Mouse (Mus musculus): Measurements from ENCODE around the gene Nup107. TPM values are rescaled to one million over a fixed set of nuclear protein-coding genes. Genes with fewer than 3 reads are reported as not detected.

The Nup107 gene
- polyA plus RNA-seq, 1 experiment from 2014 or later = 55.1 TPM

- Histone ChIP-seq H3K27me3 (ENCODE audit: control insufficient read depth, insufficient read depth, low read length) (no peaks in the 10 kb centered on the region), H3K4me2 (ENCODE audit: low read depth, low read length) (no peak overlapping the region), H3K27ac (ENCODE audit: low read length) (no peak overlapping the region), H3K4me1 (ENCODE audit: control insufficient read depth, insufficient read depth, low read length) (no peaks in the 10 kb centered on the region), H3K9ac (ENCODE audit: low read length) (no peak overlapping the region), H3K4me3 (ENCODE audit: low read length) (no peak overlapping the region), H3K9me3 (replicated peaks; ENCODE audit: control insufficient read depth, low read length) (no peaks in the 10 kb centered on the region), H3K36me3 (ENCODE audit: control insufficient read depth, insufficient read depth) (peaks cover 59% of the 10 kb centered on the region)
- ATAC-seq (replicated peaks; ENCODE audit: extremely low read depth, insufficient read depth, low FRiP score) = no peak
- 96% methylated on average over 3 of the region's 3 CpGs for WGBS
Measured at GRCm38 (mm10) chr10:117777103-117777470, 15.4 kb downstream of the Nup107 start.

GRCm38 (mm10) chr10:117776281-117777102 lies 16.0 kb downstream of the Nup107 start:
- Histone ChIP-seq H3K4me1 (ENCODE audit: control insufficient read depth, insufficient read depth, low read length) (no peaks in the 10 kb centered on the region), H3K36me3 (ENCODE audit: control insufficient read depth, insufficient read depth) (peaks cover 57% of the 10 kb centered on the region)
- WGBS = 68% methylated on average over 12 of the region's 12 CpGs

GRCm38 (mm10) chr10:117775401-117776144 lies 16.9 kb downstream of the Nup107 start:
- Histone ChIP-seq H3K9me3 (replicated peaks; ENCODE audit: control insufficient read depth, low read length) (no peaks in the 10 kb centered on the region), H3K4me1 (ENCODE audit: control insufficient read depth, insufficient read depth, low read length) (no peaks in the 10 kb centered on the region), H3K27me3 (ENCODE audit: control insufficient read depth, insufficient read depth, low read length) (no peaks in the 10 kb centered on the region), H3K36me3 (ENCODE audit: control insufficient read depth, insufficient read depth) (peaks cover 54% of the 10 kb centered on the region), H3K4me2 (ENCODE audit: low read depth, low read length) (no peak overlapping the region), H3K9ac (ENCODE audit: low read length) (no peak overlapping the region), H3K4me3 (ENCODE audit: low read length) (no peak overlapping the region), H3K27ac (ENCODE audit: low read length) (no peak overlapping the region)
- no peak for ATAC-seq (replicated peaks; ENCODE audit: extremely low read depth, insufficient read depth, low FRiP score)
- WGBS = 83% methylated on average over 6 of the region's 6 CpGs

More at GRCm38 (mm10) chr10:117776281-117777102, 16.0 kb downstream of the Nup107 start:
- Histone ChIP-seq H3K9ac (ENCODE audit: low read length) (no peak overlapping the region), H3K27ac (ENCODE audit: low read length) (no peak overlapping the region), H3K4me2 (ENCODE audit: low read depth, low read length) (no peak overlapping the region), H3K9me3 (replicated peaks; ENCODE audit: control insufficient read depth, low read length) (no peaks in the 10 kb centered on the region), H3K27me3 (ENCODE audit: control insufficient read depth, insufficient read depth, low read length) (no peaks in the 10 kb centered on the region), H3K4me3 (ENCODE audit: low read length) (no peak overlapping the region)
- ATAC-seq (replicated peaks; ENCODE audit: extremely low read depth, insufficient read depth, low FRiP score) = no peak

- H3K27ac ChIP-seq (ENCODE audit: low read length) = no peak overlapping the region
- peaks cover 56% of the 10 kb centered on the region for H3K36me3 ChIP-seq (ENCODE audit: control insufficient read depth, insufficient read depth)
- H3K4me1 ChIP-seq (ENCODE audit: control insufficient read depth, insufficient read depth, low read length) = no peaks in the 10 kb centered on the region
- ATAC-seq (replicated peaks; ENCODE audit: extremely low read depth, insufficient read depth, low FRiP score) = no peak
- 87% methylated on average over 1 of the region's 1 CpGs for WGBS
- no peak overlapping the region for H3K4me2 ChIP-seq (ENCODE audit: low read depth, low read length)
- H3K9ac ChIP-seq (ENCODE audit: low read length) = no peak overlapping the region
- H3K27me3 ChIP-seq (ENCODE audit: control insufficient read depth, insufficient read depth, low read length) = no peaks in the 10 kb centered on the region
- H3K9me3 ChIP-seq (replicated peaks; ENCODE audit: control insufficient read depth, low read length) = no peaks in the 10 kb centered on the region
- no peak overlapping the region for H3K4me3 ChIP-seq (ENCODE audit: low read length)
Measured at GRCm38 (mm10) chr10:117774817-117775120, 17.7 kb downstream of the Nup107 start.

- Histone ChIP-seq H3K4me1 (ENCODE audit: control insufficient read depth, insufficient read depth, low read length) (no peaks in the 10 kb centered on the region), H3K4me2 (ENCODE audit: low read depth, low read length) (no peak overlapping the region), H3K36me3 (ENCODE audit: control insufficient read depth, insufficient read depth) (peaks cover 57% of the 10 kb centered on the region), H3K4me3 (ENCODE audit: low read length) (no peak overlapping the region), H3K9me3 (replicated peaks; ENCODE audit: control insufficient read depth, low read length) (no peaks in the 10 kb centered on the region), H3K27me3 (ENCODE audit: control insufficient read depth, insufficient read depth, low read length) (no peaks in the 10 kb centered on the region), H3K9ac (ENCODE audit: low read length) (no peak overlapping the region), H3K27ac (ENCODE audit: low read length) (no peak overlapping the region)
- ATAC-seq (replicated peaks; ENCODE audit: extremely low read depth, insufficient read depth, low FRiP score) = no peak
- WGBS = 93% methylated on average over 22 of the region's 22 CpGs
Measured at GRCm38 (mm10) chr10:117774011-117774816, 18.3 kb downstream of the Nup107 start.

GRCm38 (mm10) chr10:117773106-117773720 lies 19.3 kb downstream of the Nup107 start:
- ATAC-seq (replicated peaks; ENCODE audit: extremely low read depth, insufficient read depth, low FRiP score) = no peak
- Histone ChIP-seq H3K4me2 (ENCODE audit: low read depth, low read length) (no peak overlapping the region), H3K4me3 (ENCODE audit: low read length) (no peak overlapping the region), H3K27me3 (ENCODE audit: control insufficient read depth, insufficient read depth, low read length) (no peaks in the 10 kb centered on the region), H3K9me3 (replicated peaks; ENCODE audit: control insufficient read depth, low read length) (no peaks in the 10 kb centered on the region), H3K27ac (ENCODE audit: low read length) (no peak overlapping the region), H3K9ac (ENCODE audit: low read length) (no peak overlapping the region), H3K4me1 (ENCODE audit: control insufficient read depth, insufficient read depth, low read length) (no peaks in the 10 kb centered on the region), H3K36me3 (ENCODE audit: control insufficient read depth, insufficient read depth) (peaks cover 58% of the 10 kb centered on the region)
- WGBS = 93% methylated on average over 7 of the region's 7 CpGs

- Histone ChIP-seq H3K4me2 (ENCODE audit: low read depth, low read length) (no peak overlapping the region), H3K4me3 (ENCODE audit: low read length) (no peak overlapping the region), H3K9me3 (replicated peaks; ENCODE audit: control insufficient read depth, low read length) (no peaks in the 10 kb centered on the region), H3K9ac (ENCODE audit: low read length) (no peak overlapping the region), H3K36me3 (ENCODE audit: control insufficient read depth, insufficient read depth) (peaks cover 58% of the 10 kb centered on the region), H3K27me3 (ENCODE audit: control insufficient read depth, insufficient read depth, low read length) (no peaks in the 10 kb centered on the region), H3K4me1 (ENCODE audit: control insufficient read depth, insufficient read depth, low read length) (no peaks in the 10 kb centered on the region), H3K27ac (ENCODE audit: low read length) (no peak overlapping the region)
- WGBS = 94% methylated on average over 17 of the region's 17 CpGs
- ATAC-seq (replicated peaks; ENCODE audit: extremely low read depth, insufficient read depth, low FRiP score) = no peak
Measured at GRCm38 (mm10) chr10:117772364-117773105, 20.0 kb downstream of the Nup107 start.

GRCm38 (mm10) chr10:117771131-117771510 lies 21.4 kb downstream of the Nup107 start:
- H3K27ac ChIP-seq (ENCODE audit: low read length) = no peak overlapping the region
- no peaks in the 10 kb centered on the region for H3K4me1 ChIP-seq (ENCODE audit: control insufficient read depth, insufficient read depth, low read length)
- H3K4me2 ChIP-seq (ENCODE audit: low read depth, low read length) = no peak overlapping the region
- H3K9me3 ChIP-seq (replicated peaks; ENCODE audit: control insufficient read depth, low read length) = no peaks in the 10 kb centered on the region
- no peak overlapping the region for H3K9ac ChIP-seq (ENCODE audit: low read length)
- no peak for ATAC-seq (replicated peaks; ENCODE audit: extremely low read depth, insufficient read depth, low FRiP score)
- H3K4me3 ChIP-seq (ENCODE audit: low read length) = no peak overlapping the region
- H3K36me3 ChIP-seq (ENCODE audit: control insufficient read depth, insufficient read depth) = peaks cover 57% of the 10 kb centered on the region
- H3K27me3 ChIP-seq (ENCODE audit: control insufficient read depth, insufficient read depth, low read length) = no peaks in the 10 kb centered on the region
- 93% methylated on average over 10 of the region's 10 CpGs for WGBS

Data from heart, embryonic 16.5 days (tissue).